Mouse (Mus musculus) erythroblast, embryonic 14.5 days (primary cell): ENCODE measurements around the gene Omt2b.

Experiments used
- GATA1 ChIP-seq: IDR thresholded peaks from 2 replicates; pipeline ENCODE4 v1.6.1; 2012; ENCODE audit warnings: low read length, inconsistent platforms, mixed read lengths
- TAL1 ChIP-seq: IDR thresholded peaks from 3 replicates; pipeline ENCODE4 v1.6.1; 2012; ENCODE audit warnings: low read length, inconsistent platforms, mixed read lengths

DNA sequence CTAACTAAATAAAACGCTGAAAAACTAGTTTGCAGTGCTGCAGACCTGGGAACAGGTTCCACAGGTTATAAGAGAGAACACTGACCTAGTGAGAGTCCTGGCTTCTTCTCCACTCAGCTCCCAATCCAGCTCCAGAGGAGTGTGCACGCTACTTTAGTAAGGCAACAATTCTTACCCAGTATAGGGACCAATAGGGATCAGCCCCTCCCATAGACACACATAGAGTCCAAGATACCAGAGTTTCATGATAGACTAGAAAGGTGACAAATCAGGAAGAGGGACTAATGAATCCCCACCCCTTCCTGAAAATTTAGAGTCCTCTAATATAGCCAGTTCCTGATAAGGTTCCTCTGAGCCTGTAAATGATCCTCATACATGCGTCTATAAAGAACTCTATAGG lies 19.6 kb downstream of the Omt2b start:
- TF ChIP-seq GATA1 (no peak), TAL1 (no peak)
